Mouse (Mus musculus): ENCODE data around the gene Mvb12a.
"Not testable (repeated sequence)": the region's sequence is repeated elsewhere in the genome, so short reads cannot be mapped to it uniquely, and the experiment has no call there.

DNA sequence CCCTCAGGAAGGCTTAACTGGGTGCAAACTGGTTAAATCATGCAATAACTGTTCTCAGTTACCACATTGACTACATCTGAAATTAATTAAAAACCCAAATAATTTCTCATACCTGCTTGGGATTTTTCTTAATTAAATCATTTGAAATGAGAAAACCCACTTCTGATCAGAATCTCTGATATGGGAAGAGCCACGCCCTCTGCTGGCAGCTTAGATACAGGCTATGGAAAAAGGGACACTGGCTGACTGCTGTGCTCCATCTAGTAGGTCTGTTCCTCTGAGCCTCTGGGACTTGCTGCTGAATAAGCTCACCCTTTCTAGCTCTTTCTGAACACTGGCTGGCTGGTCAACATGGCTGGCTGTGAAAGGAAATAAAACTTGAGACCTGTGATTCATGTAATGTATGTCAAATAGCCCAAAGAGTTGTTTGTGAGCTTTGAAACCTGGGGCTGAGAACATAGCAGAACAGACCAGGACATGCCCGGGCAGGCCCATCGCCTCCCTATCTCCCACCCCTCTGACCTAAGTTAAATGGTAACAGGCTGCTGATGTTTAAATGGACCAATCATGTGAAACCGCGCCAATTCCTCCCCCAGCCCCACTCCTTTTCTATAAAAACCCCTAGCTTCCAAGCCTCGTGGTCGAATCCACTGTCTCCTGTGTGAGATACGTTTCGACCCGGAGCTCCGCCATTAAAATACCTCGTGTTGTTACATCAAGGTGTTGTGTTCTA, 11.8 kb upstream of the Mvb12a start:
- not testable (repeated sequence) for TF ChIP-seq POLR2A (IDR thresholded peaks at IDR 0.05; ENCODE audit: extremely low read depth, insufficient read depth, low read length)
- TF ChIP-seq CTCF (IDR thresholded peaks at IDR 0.05; ENCODE audit: extremely low read depth, insufficient read depth, low read length): peak; percentile 43
